Mouse (Mus musculus) small intestine, adult 2 months (tissue): Measurements from ENCODE around the gene Vsir.

ENCODE experiments used
- CTCF ChIP-seq: fragments of 200-500 bp; IDR thresholded peaks from 2 replicates; pipeline ENCODE4 v1.5.1; 2012; ENCODE audit warnings: low read depth, mild to moderate bottlenecking, control low read depth, inconsistent platforms, low read length, moderate library complexity, mixed read lengths; ENCODE audit not compliant: insufficient replicate concordance, insufficient read length; ENCODE audit errors: extremely low read depth
- POLR2A ChIP-seq: fragments of 200-500 bp; IDR thresholded peaks from 2 replicates; pipeline ENCODE4 v1.6.1; 2012; ENCODE audit warnings: low read depth, mild to moderate bottlenecking, control low read depth, inconsistent platforms, low read length, moderate library complexity

DNA sequence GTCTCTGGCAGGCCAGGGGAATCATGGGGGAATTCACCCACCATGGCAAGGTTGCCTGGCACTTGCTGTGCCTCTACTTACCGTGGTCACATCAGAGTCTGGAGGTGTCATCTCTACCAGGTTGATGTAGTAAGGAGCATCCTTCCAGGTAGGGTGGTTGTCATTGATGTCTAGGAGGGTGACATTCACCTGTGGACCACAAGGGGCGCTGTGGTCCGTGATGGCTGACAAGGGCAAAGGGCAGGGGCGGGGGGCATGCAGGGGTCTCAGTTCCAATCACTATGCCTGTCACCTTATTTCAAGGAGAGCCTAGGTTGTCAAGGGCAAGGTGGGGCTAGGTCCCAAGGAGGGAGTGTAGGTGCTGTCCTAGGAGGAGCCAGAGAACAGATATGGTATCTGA lies 73.0 kb downstream of the Vsir start:
- peak; percentile 52; the same call in 1 of the 2 replicates for TF ChIP-seq CTCF
- no peak for TF ChIP-seq POLR2A
